Mouse (Mus musculus) stomach, embryonic 14.5 days (tissue): ENCODE results near the gene Gm7247. TPM values are rescaled to one million over a fixed set of nuclear protein-coding genes. Genes with fewer than 3 reads are reported as not detected.
A peak's percentile ranks its signal among the peaks of the same experiment; 100 is the strongest.
"Not testable (repeated sequence)": the region's sequence is repeated elsewhere in the genome, so short reads cannot be mapped to it uniquely, and the experiment has no call there.

Experiments used
- ATAC-seq: fragments of 200-750 bp; cut with Nextera tagmentation; 2 replicates; pipeline ENCODE4 v1.8.0; 2017; ENCODE audit warnings: low read depth, moderate TSS enrichment; ENCODE audit not compliant: insufficient number of reproducible peaks, insufficient read depth, low FRiP score
- H3K27ac ChIP-seq: fragments of 300-500 bp; sonication (generic); 2 replicates; pipeline ENCODE4 v1.5.1; 2014; ENCODE audit warnings: mild to moderate bottlenecking, low read length, moderate library complexity, mixed read lengths
- H3K27me3 ChIP-seq: fragments of 300-500 bp; sonication (generic); 2 replicates; pipeline ENCODE4 v1.6.1; 2014; ENCODE audit warnings: low read length, control low read depth, mixed read lengths; ENCODE audit not compliant: control insufficient read depth, insufficient read depth
- H3K36me3 ChIP-seq: fragments of 300-500 bp; sonication (generic); 2 replicates; pipeline ENCODE4 v1.6.1; 2014; ENCODE audit warnings: mild to moderate bottlenecking, control low read depth, low read length, moderate library complexity, mixed read lengths; ENCODE audit not compliant: control insufficient read depth, insufficient read depth
- H3K4me1 ChIP-seq: fragments of 300-500 bp; sonication (generic); 2 replicates; pipeline ENCODE4 v1.6.1; 2014; ENCODE audit warnings: low read length, control low read depth, mixed read lengths; ENCODE audit not compliant: control insufficient read depth, insufficient read depth
- H3K4me2 ChIP-seq: fragments of 300-500 bp; sonication (generic); replicated peaks from 2 replicates; pipeline ENCODE4 v1.6.1; 2014; ENCODE audit warnings: low read depth, low read length, control low read depth
- H3K4me3 ChIP-seq: fragments of 300-500 bp; sonication (generic); 2 replicates; pipeline ENCODE4 v1.5.1; 2014; ENCODE audit warnings: low read depth, low read length, control low read depth
- H3K9ac ChIP-seq: fragments of 300-500 bp; sonication (generic); replicated peaks from 2 replicates; pipeline ENCODE4 v1.6.1; 2014; ENCODE audit warnings: low read depth, mild to moderate bottlenecking, control low read depth, low read length, moderate library complexity, mixed read lengths
- H3K9me3 ChIP-seq: fragments of 300-500 bp; sonication (generic); 2 replicates; pipeline ENCODE4 v1.6.1; 2016; ENCODE audit warnings: low read depth, low read length, control low read depth; ENCODE audit not compliant: control insufficient read depth
- WGBS: fragments of 180-500 bp; shearing (Covaris S2); extraction: QIAGEN DNeasy Blood & Tissue Kit; methylation state at CpG from one replicate; pipeline ENCODE4 v1.1.7; 2014; 5-methylcytosine and 5-hydroxymethylcytosine counted together
- polyA plus RNA-seq: library from polyadenylated mRNA; unstranded; fragments of >200 nt; fragmentation: Nextera tagmentation; extraction: Ambion mirVana; gene quantifications from 2 replicates; pipeline ENCODE4 v1.2.1, GENCODE M21; 2014

Gm7247 gene
- polyA plus RNA-seq, 1 experiment from 2014 or later = not detected

GRCm38 (mm10) chr14:51388222-51388621, 26.7 kb downstream of the Gm7247 start:
- Histone ChIP-seq H3K36me3 (no peaks in the 10 kb centered on the region), H3K4me2 (no peak overlapping the region), H3K9me3 (peaks cover 4% of the 10 kb centered on the region; the same call in 1 of the 2 replicates), H3K27me3 (no peaks in the 10 kb centered on the region), H3K27ac (no peak overlapping the region), H3K4me1 (no peaks in the 10 kb centered on the region), H3K9ac (no peak overlapping the region), H3K4me3 (no peak overlapping the region)
- 94% methylated on average over 9 of the region's 9 CpGs for WGBS
- ATAC-seq = no peak

- 72% methylated on average over 1 of the region's 1 CpGs for WGBS
Observed at GRCm38 (mm10) chr14:51410520-51410919, 49.0 kb downstream of the Gm7247 start, which contains the start of gene Vmn2r88. Vmn2r88 (plus strand) TSS chr14:51410820.

GRCm38 (mm10) chr14:51423885-51424284, 62.3 kb downstream of the Gm7247 start:
- no peaks in the 10 kb centered on the region for H3K9me3 ChIP-seq
- no peaks in the 10 kb centered on the region for H3K27me3 ChIP-seq
- H3K36me3 ChIP-seq = no peaks in the 10 kb centered on the region
- 67% methylated on average over 2 of the region's 2 CpGs for WGBS
- no peak for ATAC-seq
- no peak overlapping the region for H3K9ac ChIP-seq
- H3K4me3 ChIP-seq = no peak overlapping the region
- no peak overlapping the region for H3K4me2 ChIP-seq
- H3K27ac ChIP-seq = no peak overlapping the region
- H3K4me1 ChIP-seq = no peaks in the 10 kb centered on the region

More at GRCm38 (mm10) chr14:51410520-51410919, 49.0 kb downstream of the Gm7247 start, which contains the start of gene Vmn2r88:
- no peak for ATAC-seq
- no peak within 1 kb of the TSS for H3K27ac ChIP-seq
- H3K4me1 ChIP-seq = no peaks in the 10 kb centered on the region
- no peaks in the 10 kb centered on the region for H3K36me3 ChIP-seq
- no peak within 1 kb of the TSS for H3K4me3 ChIP-seq
- no peaks in the 10 kb centered on the region for H3K9me3 ChIP-seq
- H3K9ac ChIP-seq = no peak within 1 kb of the TSS
- H3K4me2 ChIP-seq = no peak within 1 kb of the TSS
- H3K27me3 ChIP-seq = no peaks in the 10 kb centered on the region

- not testable (repeated sequence) for ATAC-seq
Observed at GRCm38 (mm10) chr14:51430138-51430537, 68.6 kb downstream of the Gm7247 start.

GRCm38 (mm10) chr14:51434546-51434945, 73.0 kb downstream of the Gm7247 start:
- no peak overlapping the region for H3K9ac ChIP-seq
- H3K27me3 ChIP-seq = no peaks in the 10 kb centered on the region
- H3K4me3 ChIP-seq = no peak overlapping the region
- no peak overlapping the region for H3K4me2 ChIP-seq
- H3K4me1 ChIP-seq = no peaks in the 10 kb centered on the region
- H3K27ac ChIP-seq = no peak overlapping the region
- WGBS = 92% methylated on average over 16 of the region's 16 CpGs
- no peaks in the 10 kb centered on the region for H3K36me3 ChIP-seq
- ATAC-seq = 0 out of 2 replicates have a peak, but pooled peaks have one; percentile 23
- peaks cover 11% of the 10 kb centered on the region; the same call in 1 of the 2 replicates for H3K9me3 ChIP-seq

More at GRCm38 (mm10) chr14:51430138-51430537, 68.6 kb downstream of the Gm7247 start:
- H3K9me3 ChIP-seq, H3K36me3 ChIP-seq, H3K9ac ChIP-seq, H3K27me3 ChIP-seq, H3K4me3 ChIP-seq, H3K4me1 ChIP-seq, H3K4me2 ChIP-seq, H3K27ac ChIP-seq: not testable (repeated sequence)

GRCm38 (mm10) chr14:51435020-51435419, 73.5 kb downstream of the Gm7247 start:
- 95% methylated on average over 26 of the region's 26 CpGs for WGBS
- Histone ChIP-seq H3K9me3 (peaks cover 11% of the 10 kb centered on the region; the same call in 1 of the 2 replicates), H3K27ac (no peak overlapping the region), H3K4me1 (no peaks in the 10 kb centered on the region), H3K4me2 (no peak overlapping the region), H3K9ac (no peak overlapping the region), H3K4me3 (no peak overlapping the region), H3K36me3 (no peaks in the 10 kb centered on the region), H3K27me3 (no peaks in the 10 kb centered on the region)
- no peak for ATAC-seq

GRCm38 (mm10) chr14:51438955-51439354, 77.4 kb downstream of the Gm7247 start:
- H3K9ac ChIP-seq = no peak overlapping the region
- H3K4me1 ChIP-seq = no peaks in the 10 kb centered on the region
- H3K4me3 ChIP-seq = no peak overlapping the region
- peaks cover 11% of the 10 kb centered on the region; the same call in 1 of the 2 replicates for H3K9me3 ChIP-seq
- no peaks in the 10 kb centered on the region for H3K27me3 ChIP-seq
- ATAC-seq = no peak
- WGBS = 82% methylated on average over 4 of the region's 4 CpGs
- H3K27ac ChIP-seq = no peak overlapping the region
- no peak overlapping the region for H3K4me2 ChIP-seq
- H3K36me3 ChIP-seq = no peaks in the 10 kb centered on the region

- H3K4me1 ChIP-seq, H3K36me3 ChIP-seq, H3K4me3 ChIP-seq, H3K9me3 ChIP-seq, H3K9ac ChIP-seq, H3K27ac ChIP-seq, H3K27me3 ChIP-seq, ATAC-seq, H3K4me2 ChIP-seq: not testable (repeated sequence)
- WGBS = 83% methylated on average over 2 of the region's 2 CpGs
Observed at GRCm38 (mm10) chr14:51451557-51451956, 90.0 kb downstream of the Gm7247 start, which contains the start of gene Vmn2r89. Vmn2r89 (plus strand) TSS chr14:51451857.

- H3K4me2 ChIP-seq, H3K4me3 ChIP-seq, ATAC-seq, H3K9ac ChIP-seq, H3K9me3 ChIP-seq, H3K27me3 ChIP-seq, H3K27ac ChIP-seq, H3K36me3 ChIP-seq, H3K4me1 ChIP-seq: not testable (repeated sequence)
- 87% methylated on average over 10 of the region's 10 CpGs for WGBS
Observed at GRCm38 (mm10) chr14:51480278-51480677, 118.7 kb downstream of the Gm7247 start.
